Mouse (Mus musculus) hindbrain, embryonic 10.5 days (tissue): Measurements from ENCODE around the gene Ercc6l. TPM values are rescaled to one million over a fixed set of nuclear protein-coding genes. Genes with fewer than 3 reads are reported as not detected.
"Not testable (repeated sequence)": the region's sequence is repeated elsewhere in the genome, so short reads cannot be mapped to it uniquely, and the experiment has no call there.

Experiments used
- DNase-seq: peaks from one replicate; pipeline ENCODE4 v3.0.0-alpha.2; 2017; ENCODE audit warnings: low spot score
- H3K27ac ChIP-seq: fragments of 300-500 bp; sonication (generic); 2 replicates; pipeline ENCODE4 v1.5.1; 2016; ENCODE audit warnings: mild to moderate bottlenecking, moderate library complexity
- H3K27me3 ChIP-seq: fragments of 300-500 bp; sonication (generic); 2 replicates; pipeline ENCODE4 v1.6.1; 2016; ENCODE audit warnings: mild to moderate bottlenecking; ENCODE audit not compliant: poor library complexity, insufficient read depth, severe bottlenecking
- H3K36me3 ChIP-seq: fragments of 300-500 bp; sonication (generic); 2 replicates; pipeline ENCODE4 v1.6.1; 2016; ENCODE audit warnings: mild to moderate bottlenecking, moderate library complexity
- H3K4me1 ChIP-seq: fragments of 300-500 bp; sonication (generic); replicated peaks from 2 replicates; pipeline ENCODE4 v1.6.1; 2016; ENCODE audit warnings: mild to moderate bottlenecking
- H3K4me3 ChIP-seq: fragments of 300-500 bp; sonication (generic); 2 replicates; pipeline ENCODE4 v1.5.1; 2016; ENCODE audit warnings: mild to moderate bottlenecking, moderate library complexity
- H3K9me3 ChIP-seq: fragments of 300-500 bp; sonication (generic); 2 replicates; pipeline ENCODE4 v1.6.1; 2016; ENCODE audit warnings: mild to moderate bottlenecking, moderate library complexity
- WGBS: fragments of 180-500 bp; shearing (Covaris S2); methylation state at CpG from one replicate; pipeline ENCODE4 v1.1.7; 2016; 5-methylcytosine and 5-hydroxymethylcytosine counted together
- polyA plus RNA-seq: library from polyadenylated mRNA; unstranded; fragments of >200 nt; fragmentation: Nextera tagmentation; extraction: Ambion mirVana; gene quantifications from 2 replicates; pipeline ENCODE4 v1.2.1, GENCODE M21; 2016

The Ercc6l gene
- polyA plus RNA-seq, 1 experiment from 2014 or later: 13.7 TPM

DNA sequence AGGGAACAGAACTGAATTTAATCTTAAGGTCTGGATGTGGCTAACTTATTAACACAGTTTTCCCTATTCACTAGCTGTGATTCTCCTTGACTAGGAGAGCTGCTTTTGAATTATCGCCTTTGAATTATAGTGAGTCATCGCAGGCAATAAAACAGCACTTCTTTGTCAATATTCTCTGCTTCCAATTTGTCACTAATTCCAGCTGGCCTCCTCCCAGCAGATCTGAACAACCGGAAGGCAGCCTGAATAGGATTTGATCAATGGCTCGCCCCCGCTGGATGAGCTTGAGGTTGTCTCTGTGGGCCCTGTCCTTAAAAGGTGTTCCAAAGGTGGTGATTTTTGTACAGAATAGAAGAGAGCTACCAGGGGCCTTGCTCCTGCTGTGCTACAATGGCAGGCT, 9.6 kb upstream of the Ercc6l start:
- peak overlapping the region; percentile 56; the same call in 1 of the 2 replicates for H3K27ac ChIP-seq
- H3K4me3 ChIP-seq: no peak overlapping the region
- H3K27me3 ChIP-seq: peaks cover 35% of the 10 kb centered on the region
- H3K9me3 ChIP-seq: no peaks in the 10 kb centered on the region
- 45% methylated on average over 5 of the region's 5 CpGs for WGBS
- H3K36me3 ChIP-seq: no peaks in the 10 kb centered on the region
- no peak for DNase-seq
- H3K4me1 ChIP-seq: peaks cover 8% of the 10 kb centered on the region; the same call in 1 of the 2 replicates

DNA sequence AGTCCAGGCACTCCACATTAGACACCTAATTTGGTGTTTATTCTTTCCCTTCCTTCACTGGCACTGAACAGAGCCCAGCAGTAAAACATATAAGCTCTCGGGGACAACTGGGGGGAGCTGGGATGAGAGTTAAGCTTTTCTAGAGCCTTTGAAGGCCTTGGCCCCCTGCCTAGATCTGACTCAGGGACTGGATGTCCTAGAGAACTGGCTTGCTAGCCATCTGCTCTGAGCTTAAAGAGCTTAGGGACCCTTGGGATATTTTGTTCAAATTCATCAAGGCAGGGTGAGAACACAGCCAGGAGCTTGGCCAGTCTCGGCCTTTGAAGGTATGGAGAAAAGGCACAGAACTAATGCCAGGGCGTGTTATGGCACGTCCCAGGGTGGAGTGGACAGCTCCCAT, 6.6 kb upstream of the Ercc6l start:
- peaks cover 16% of the 10 kb centered on the region for H3K27me3 ChIP-seq
- WGBS: 82% methylated on average over 4 of the region's 4 CpGs
- no peaks in the 10 kb centered on the region for H3K9me3 ChIP-seq
- H3K27ac ChIP-seq: no peak overlapping the region
- no peak overlapping the region for H3K4me3 ChIP-seq
- no peaks in the 10 kb centered on the region for H3K36me3 ChIP-seq
- H3K4me1 ChIP-seq: peaks cover 8% of the 10 kb centered on the region; the same call in 1 of the 2 replicates
- no peak for DNase-seq

- DNase-seq: no peak
- H3K4me1 ChIP-seq: peaks cover 8% of the 10 kb centered on the region; the same call in 1 of the 2 replicates
- no peaks in the 10 kb centered on the region for H3K36me3 ChIP-seq
- H3K27ac ChIP-seq: no peak overlapping the region
- H3K9me3 ChIP-seq: no peaks in the 10 kb centered on the region
- peaks cover 16% of the 10 kb centered on the region for H3K27me3 ChIP-seq
- H3K4me3 ChIP-seq: no peak overlapping the region
- 40% methylated on average over 2 of the region's 2 CpGs for WGBS
Measured at GRCm38 (mm10) chrX:102163096-102163495, 6.2 kb upstream of the Ercc6l start.

DNA sequence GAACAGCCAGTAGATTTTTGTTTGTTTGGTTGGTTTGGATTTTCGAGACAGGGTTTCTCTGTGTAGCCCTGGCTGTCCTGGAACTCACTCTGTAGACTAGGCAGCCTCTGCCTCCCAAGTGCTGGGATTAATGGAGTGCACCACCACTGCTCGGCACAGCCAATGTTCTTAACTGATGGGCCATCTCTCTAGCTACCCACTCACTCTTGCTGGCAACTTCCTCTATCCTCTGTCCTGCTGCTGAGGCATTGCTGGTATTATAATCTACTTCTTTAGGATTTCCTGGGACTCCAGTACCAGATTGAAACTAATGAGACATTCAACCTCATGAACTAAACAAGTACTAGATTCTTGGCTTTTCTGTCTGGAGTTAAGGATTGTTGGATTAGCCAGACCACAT, 3.6 kb upstream of the Ercc6l start:
- Histone ChIP-seq H3K27ac (no peak overlapping the region), H3K9me3 (no peaks in the 10 kb centered on the region), H3K36me3 (no peaks in the 10 kb centered on the region), H3K27me3 (0 out of 2 replicates have a peak, but pooled peaks cover 5% of the 10 kb centered on the region), H3K4me1 (no peaks in the 10 kb centered on the region), H3K4me3 (no peak overlapping the region)
- DNase-seq: no peak
- WGBS: 81% methylated on average over 2 of the region's 2 CpGs

DNA sequence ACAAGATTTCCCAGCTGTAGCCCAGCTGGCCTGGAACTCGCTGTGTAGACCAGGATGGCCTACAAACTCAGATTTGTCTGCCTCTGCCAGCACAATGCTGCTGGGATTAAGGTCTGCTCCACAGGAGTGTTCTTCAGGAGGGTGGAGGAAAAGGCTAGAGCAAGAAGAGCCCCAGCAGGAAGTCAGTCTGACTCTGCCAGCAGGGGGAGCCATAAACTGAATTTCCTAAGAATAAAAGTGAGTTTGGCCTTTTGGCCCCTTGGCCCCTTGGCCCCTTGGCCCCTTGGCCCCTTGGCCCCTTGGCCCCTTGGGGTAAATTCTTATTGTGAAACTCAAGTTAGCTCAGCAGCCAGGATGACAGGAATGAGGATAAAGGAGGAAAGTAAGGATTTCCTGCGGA, 2.9 kb upstream of the Ercc6l start:
- WGBS: 45% methylated on average over 2 of the region's 2 CpGs
- Histone ChIP-seq H3K36me3 (no peaks in the 10 kb centered on the region), H3K4me3 (no peak overlapping the region), H3K4me1 (no peaks in the 10 kb centered on the region), H3K9me3 (no peaks in the 10 kb centered on the region), H3K27ac (no peak overlapping the region), H3K27me3 (0 out of 2 replicates have a peak, but pooled peaks cover 5% of the 10 kb centered on the region)
- no peak for DNase-seq

DNA sequence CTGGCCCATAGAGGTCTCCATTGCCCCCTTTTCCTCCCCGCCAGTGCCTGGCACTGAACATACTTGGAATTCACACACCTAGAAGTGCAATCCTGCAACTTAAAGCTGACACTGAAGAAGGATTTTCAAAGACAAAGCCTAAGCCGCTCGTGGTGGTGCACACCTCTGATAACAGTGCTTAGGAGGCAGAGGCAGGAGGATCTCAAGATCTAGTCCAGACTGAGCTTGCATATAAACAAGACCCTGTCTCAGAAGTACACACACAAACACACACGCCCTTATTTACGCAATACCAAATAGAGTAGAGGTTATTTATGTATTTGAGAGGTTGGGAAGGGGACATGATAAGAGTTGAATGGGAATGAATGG, 516 bp upstream of the Ercc6l start:
- DNase-seq: no peak
- WGBS: 55% methylated on average over 5 of the region's 5 CpGs
- no peaks in the 10 kb centered on the region for H3K4me1 ChIP-seq
- H3K9me3 ChIP-seq: no peaks in the 10 kb centered on the region
- H3K36me3 ChIP-seq: peaks cover 5% of the 10 kb centered on the region; the same call in 1 of the 2 replicates
- H3K4me3 ChIP-seq: peak overlapping the region; percentile 58
- H3K27ac ChIP-seq: peak overlapping the region; percentile 86
- H3K27me3 ChIP-seq: 0 out of 2 replicates have a peak, but pooled peaks cover 2% of the 10 kb centered on the region

- no peak overlapping the region for H3K27ac ChIP-seq
- H3K36me3 ChIP-seq: peaks cover 49% of the 10 kb centered on the region
- WGBS: 86% methylated on average over 1 of the region's 1 CpGs
- no peak overlapping the region for H3K4me3 ChIP-seq
- no peak for DNase-seq
- peaks cover 5% of the 10 kb centered on the region for H3K27me3 ChIP-seq
- H3K4me1 ChIP-seq: no peaks in the 10 kb centered on the region
- H3K9me3 ChIP-seq: no peaks in the 10 kb centered on the region
Measured at GRCm38 (mm10) chrX:102141157-102141556, 15.7 kb downstream of the Ercc6l start.

- Histone ChIP-seq H3K4me1 (peaks cover 8% of the 10 kb centered on the region), H3K36me3 (peaks cover 49% of the 10 kb centered on the region), H3K27me3 (peaks cover 6% of the 10 kb centered on the region; the same call in 1 of the 2 replicates), H3K4me3 (no peak overlapping the region), H3K9me3 (no peaks in the 10 kb centered on the region), H3K27ac (no peak overlapping the region)
- 92% methylated on average over 2 of the region's 2 CpGs for WGBS
- no peak for DNase-seq
Measured at GRCm38 (mm10) chrX:102121321-102121720, 35.6 kb downstream of the Ercc6l start.

DNA sequence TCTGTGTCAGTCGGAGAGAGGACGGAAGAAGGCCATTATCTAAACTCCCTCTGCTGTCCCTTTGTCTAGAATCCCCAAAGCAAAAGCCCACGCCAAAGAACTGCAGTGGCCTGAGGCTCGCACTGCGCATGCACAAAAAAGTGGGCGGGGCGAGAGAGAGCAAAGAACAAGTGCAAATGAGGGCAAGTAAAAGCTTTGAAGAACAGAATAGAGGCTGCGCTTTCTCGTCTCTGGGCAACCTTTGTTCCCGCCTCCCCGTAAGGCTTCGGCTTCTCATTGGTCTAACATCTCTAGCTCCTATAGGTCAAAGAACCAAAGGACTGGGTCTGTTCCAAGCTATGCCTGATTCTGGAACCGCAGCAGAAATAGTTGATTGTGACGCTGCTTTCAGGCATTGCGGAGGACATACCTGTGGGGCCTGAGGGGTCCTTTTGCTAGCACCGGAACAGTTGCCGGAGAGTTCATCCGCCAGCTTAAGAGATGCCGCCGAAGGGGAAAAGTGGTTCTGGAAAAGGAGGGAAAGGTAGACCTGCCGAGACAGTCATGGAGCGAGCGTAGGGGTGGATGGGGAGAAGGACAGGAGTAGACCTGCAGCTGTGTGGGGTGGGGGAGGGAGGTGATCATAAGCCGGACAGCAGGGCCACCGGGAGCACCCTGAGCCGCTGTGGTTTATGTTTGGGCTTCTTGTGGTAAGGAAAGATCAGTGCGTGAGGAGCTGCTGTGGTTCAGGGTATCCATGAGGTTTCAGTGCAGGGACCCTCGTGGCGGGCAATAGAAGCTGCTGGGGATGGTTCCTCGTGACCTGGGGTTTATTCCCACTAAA, 37.6 kb downstream of the Ercc6l start, which contains the start of gene Pin4:
TSS of gene Pin4 (plus strand) at position 406 of the 823 bp plus-strand sequence.
- Histone ChIP-seq H3K4me1 (peaks cover 8% of the 10 kb centered on the region), H3K36me3 (peaks cover 29% of the 10 kb centered on the region), H3K27ac (peak within 1 kb of the TSS; percentile 84), H3K9me3 (no peaks in the 10 kb centered on the region), H3K27me3 (peaks cover 10% of the 10 kb centered on the region; the same call in 1 of the 2 replicates), H3K4me3 (peak within 1 kb of the TSS; percentile 68)
- peak; percentile 94 for DNase-seq
- 15% methylated on average over 30 of the region's 30 CpGs for WGBS

DNA sequence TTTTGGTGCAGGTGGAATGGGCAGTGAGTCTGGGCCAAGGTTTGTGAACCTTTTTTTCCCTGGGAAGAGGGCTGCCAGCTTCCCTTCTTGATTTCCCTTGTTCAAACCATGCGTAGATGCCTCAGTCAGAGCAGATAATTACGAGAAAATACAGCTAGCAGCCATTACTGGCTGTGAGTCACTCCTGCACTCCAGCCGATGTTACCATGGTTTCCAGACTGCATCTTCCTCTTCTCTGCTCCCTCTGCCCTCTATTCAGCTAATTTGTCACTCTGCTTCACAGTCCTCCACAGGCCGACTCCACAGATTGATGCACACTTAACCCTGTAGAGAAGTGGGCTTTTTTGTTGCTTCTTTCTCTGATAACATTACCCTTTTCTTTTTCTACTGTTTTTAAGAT, 41.2 kb downstream of the Ercc6l start:
- H3K4me3 ChIP-seq: no peak overlapping the region
- peaks cover 8% of the 10 kb centered on the region for H3K4me1 ChIP-seq
- DNase-seq: no peak
- peak overlapping the region; percentile 40; the same call in 1 of the 2 replicates for H3K27ac ChIP-seq
- peaks cover 36% of the 10 kb centered on the region for H3K27me3 ChIP-seq
- no peaks in the 10 kb centered on the region for H3K36me3 ChIP-seq
- no peaks in the 10 kb centered on the region for H3K9me3 ChIP-seq
- 39% methylated on average over 4 of the region's 4 CpGs for WGBS

DNA sequence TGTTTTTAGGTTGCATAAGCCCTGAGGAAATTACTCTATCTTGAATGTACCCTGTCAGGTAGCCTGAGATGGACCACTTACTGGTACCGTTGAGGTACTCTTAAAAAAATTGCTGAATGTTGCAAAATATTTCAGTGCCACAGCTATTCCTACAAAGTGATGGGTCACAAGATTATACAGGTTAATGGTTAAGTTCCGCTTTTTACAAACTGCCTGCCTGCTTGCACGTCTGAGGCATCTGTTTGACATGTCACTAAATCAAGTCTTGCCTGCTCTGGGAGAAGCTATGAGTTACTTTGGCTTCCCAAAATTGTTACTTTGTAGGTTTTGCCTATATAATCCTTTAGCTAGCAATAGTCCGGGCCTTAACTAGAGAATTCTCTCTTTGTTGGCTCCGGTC, 47.5 kb downstream of the Ercc6l start:
- H3K27ac ChIP-seq, DNase-seq, H3K9me3 ChIP-seq, H3K4me1 ChIP-seq, H3K36me3 ChIP-seq, H3K4me3 ChIP-seq: not testable (repeated sequence)
- H3K27me3 ChIP-seq: peaks cover 38% of the 10 kb centered on the region; the same call in 1 of the 2 replicates
- 88% methylated on average over 5 of the region's 5 CpGs for WGBS

- not testable (repeated sequence) for H3K4me1 ChIP-seq, H3K4me3 ChIP-seq, DNase-seq, H3K27ac ChIP-seq, H3K9me3 ChIP-seq, H3K36me3 ChIP-seq
- peaks cover 38% of the 10 kb centered on the region for H3K27me3 ChIP-seq
- WGBS: 75% methylated on average over 2 of the region's 2 CpGs
Measured at GRCm38 (mm10) chrX:102103830-102104229, 53.1 kb downstream of the Ercc6l start.

DNA sequence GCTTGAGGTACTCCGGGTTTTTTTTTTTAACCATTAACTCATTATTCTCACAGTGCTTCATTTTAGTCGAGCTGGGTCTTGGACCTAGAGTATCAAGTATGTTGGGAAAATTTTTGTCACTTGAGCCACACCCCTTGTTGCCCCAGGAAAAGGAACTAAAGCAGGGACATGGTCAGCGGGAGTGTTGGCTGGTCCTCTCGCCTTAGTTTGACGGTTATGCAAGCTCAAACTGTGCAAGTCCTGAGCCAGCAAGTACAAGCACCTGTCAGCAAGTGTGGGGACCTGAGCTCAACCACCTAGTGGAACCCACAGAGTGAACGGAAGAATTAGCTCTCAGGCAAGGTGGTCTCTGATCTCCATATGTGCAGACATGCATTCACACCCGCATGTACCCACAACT, 55.0 kb downstream of the Ercc6l start:
- Histone ChIP-seq H3K27me3 (peaks cover 36% of the 10 kb centered on the region), H3K27ac (no peak overlapping the region), H3K4me1 (peaks cover 10% of the 10 kb centered on the region), H3K9me3 (no peaks in the 10 kb centered on the region), H3K4me3 (no peak overlapping the region), H3K36me3 (no peaks in the 10 kb centered on the region)
- 66% methylated on average over 7 of the region's 7 CpGs for WGBS
- DNase-seq: no peak
